Mouse (Mus musculus) lung, adult 2 months (tissue): ENCODE results near the gene Fggy.

ENCODE experiments used
- CTCF ChIP-seq: fragments of 200-500 bp; IDR thresholded peaks from 2 replicates; pipeline ENCODE4 v1.5.1; 2011; ENCODE audit warnings: mild to moderate bottlenecking, low read length, control low read depth; ENCODE audit not compliant: insufficient read depth
- POLR2A ChIP-seq: fragments of 200-500 bp; IDR thresholded peaks from 2 replicates; pipeline ENCODE4 v1.6.1; 2011; ENCODE audit warnings: low read depth, mild to moderate bottlenecking, control low read depth, low read length, borderline replicate concordance; ENCODE audit errors: extremely low read depth

- no peak for TF ChIP-seq CTCF
- TF ChIP-seq POLR2A, result no peak
Observed at GRCm38 (mm10) chr4:95861741-95862155, 304.4 kb downstream of the Fggy start.
